Mouse (Mus musculus) limb, embryonic 13.5 days (tissue): ENCODE measurements around the gene Gm12216. TPM values are rescaled to one million over a fixed set of nuclear protein-coding genes. Genes with fewer than 3 reads are reported as not detected.

Experiments
- ATAC-seq: fragments of 200-750 bp; cut with Nextera tagmentation; 2 replicates; pipeline ENCODE4 v1.8.0; 2017; ENCODE audit warnings: low read depth, moderate number of reproducible peaks, moderate TSS enrichment; ENCODE audit not compliant: low FRiP score
- H3K27ac ChIP-seq: fragments of 300-500 bp; sonication (generic); 2 replicates; pipeline ENCODE4 v1.5.1; 2015; ENCODE audit warnings: inconsistent platforms, mild to moderate bottlenecking, moderate library complexity
- H3K27me3 ChIP-seq: fragments of 300-500 bp; sonication (generic); 2 replicates; pipeline ENCODE4 v1.6.1; 2015; ENCODE audit warnings: mild to moderate bottlenecking, inconsistent platforms
- H3K36me3 ChIP-seq: fragments of 300-500 bp; sonication (generic); 2 replicates; pipeline ENCODE4 v1.6.1; 2015; ENCODE audit warnings: inconsistent platforms, mild to moderate bottlenecking, moderate library complexity
- H3K4me1 ChIP-seq: fragments of 300-500 bp; sonication (generic); 2 replicates; pipeline ENCODE4 v1.6.1; 2015; ENCODE audit warnings: inconsistent platforms
- H3K4me2 ChIP-seq: fragments of 300-500 bp; sonication (generic); replicated peaks from 2 replicates; pipeline ENCODE4 v1.6.1; 2015; ENCODE audit warnings: inconsistent platforms, mild to moderate bottlenecking, moderate library complexity
- H3K4me3 ChIP-seq: fragments of 300-500 bp; sonication (generic); 2 replicates; pipeline ENCODE4 v1.5.1; 2015; ENCODE audit warnings: moderate library complexity, mild to moderate bottlenecking, inconsistent platforms
- H3K9ac ChIP-seq: fragments of 300-500 bp; sonication (generic); 2 replicates; pipeline ENCODE4 v1.6.1; 2015; ENCODE audit warnings: mild to moderate bottlenecking, inconsistent platforms
- H3K9me3 ChIP-seq: fragments of 300-500 bp; sonication (generic); 2 replicates; pipeline ENCODE4 v1.6.1; 2016; ENCODE audit warnings: inconsistent platforms
- WGBS: fragments of 180-500 bp; shearing (Covaris S2); methylation state at CpG from one replicate; pipeline ENCODE4 v1.1.7; 2015; 5-methylcytosine and 5-hydroxymethylcytosine counted together
- polyA plus RNA-seq: library from polyadenylated mRNA; unstranded; fragments of >200 nt; fragmentation: Nextera tagmentation; extraction: Ambion mirVana; gene quantifications from 2 replicates; pipeline ENCODE4 v1.2.1, GENCODE M21; 2015

Gene Gm12216
- polyA plus RNA-seq, 1 experiment from 2014 or later, result 0.56 TPM

GRCm38 (mm10) chr11:53771001-53771744 lies 87.9 kb downstream of the Gm12216 start:
- ATAC-seq, result no peak
- Histone ChIP-seq H3K9me3 (no peaks in the 10 kb centered on the region), H3K27me3 (peaks cover 10% of the 10 kb centered on the region), H3K36me3 (peaks cover 26% of the 10 kb centered on the region), H3K4me1 (peaks cover 15% of the 10 kb centered on the region), H3K4me2 (peak overlapping the region; percentile 77), H3K9ac (no peak overlapping the region; the same call in 1 of the 2 replicates), H3K4me3 (peak overlapping the region; percentile 79), H3K27ac (no peak overlapping the region)
- WGBS, result 78% methylated on average over 11 of the region's 11 CpGs

- Histone ChIP-seq H3K4me3 (peak overlapping the region; percentile 79), H3K4me2 (peak overlapping the region; percentile 77), H3K27ac (peak overlapping the region; percentile 77; the same call in 1 of the 2 replicates), H3K9me3 (no peaks in the 10 kb centered on the region), H3K27me3 (peaks cover 10% of the 10 kb centered on the region), H3K9ac (peak overlapping the region; percentile 78), H3K36me3 (peaks cover 18% of the 10 kb centered on the region), H3K4me1 (peaks cover 15% of the 10 kb centered on the region)
- WGBS, result under 1% methylated on average over 73 of the region's 75 CpGs
- peak; percentile 71 for ATAC-seq
Observed at GRCm38 (mm10) chr11:53770125-53770791, 88.8 kb downstream of the Gm12216 start.

- peak within 1 kb of the TSS; percentile 78 for H3K9ac ChIP-seq
- H3K4me3 ChIP-seq, result peak within 1 kb of the TSS; percentile 79
- peaks cover 14% of the 10 kb centered on the region for H3K36me3 ChIP-seq
- peaks cover 10% of the 10 kb centered on the region for H3K27me3 ChIP-seq
- H3K4me2 ChIP-seq, result peak within 1 kb of the TSS; percentile 77
- WGBS, result under 1% methylated on average over 40 of the region's 40 CpGs
- peak within 1 kb of the TSS; percentile 77; the same call in 1 of the 2 replicates for H3K27ac ChIP-seq
- peak; percentile 94 for ATAC-seq
- H3K9me3 ChIP-seq, result no peaks in the 10 kb centered on the region
- peaks cover 17% of the 10 kb centered on the region for H3K4me1 ChIP-seq
Observed at GRCm38 (mm10) chr11:53769760-53770124, 89.3 kb downstream of the Gm12216 start, which contains the start of gene Irf1. Irf1 (plus strand) TSS chr11:53770014.

GRCm38 (mm10) chr11:53769185-53769576 lies 89.9 kb downstream of the Gm12216 start:
- peaks cover 10% of the 10 kb centered on the region for H3K27me3 ChIP-seq
- no peak overlapping the region for H3K27ac ChIP-seq
- H3K4me1 ChIP-seq, result peaks cover 23% of the 10 kb centered on the region
- H3K9ac ChIP-seq, result 0 out of 2 replicates have a peak overlapping the region, but pooled peaks have one; percentile 78
- no peak for ATAC-seq
- H3K36me3 ChIP-seq, result peaks cover 8% of the 10 kb centered on the region
- H3K4me3 ChIP-seq, result peak overlapping the region; percentile 79
- 49% methylated on average over 12 of the region's 12 CpGs for WGBS
- no peaks in the 10 kb centered on the region for H3K9me3 ChIP-seq
- peak overlapping the region; percentile 77 for H3K4me2 ChIP-seq

GRCm38 (mm10) chr11:53768422-53769184 lies 90.5 kb downstream of the Gm12216 start:
- Histone ChIP-seq H3K27ac (no peak overlapping the region), H3K9me3 (no peaks in the 10 kb centered on the region), H3K4me3 (no peak overlapping the region), H3K4me1 (peaks cover 28% of the 10 kb centered on the region), H3K9ac (no peak overlapping the region), H3K36me3 (peaks cover 2% of the 10 kb centered on the region; the same call in 1 of the 2 replicates), H3K27me3 (peaks cover 10% of the 10 kb centered on the region), H3K4me2 (no peak overlapping the region)
- 68% methylated on average over 13 of the region's 13 CpGs for WGBS
- ATAC-seq, result no peak

GRCm38 (mm10) chr11:53764581-53764980 lies 94.5 kb downstream of the Gm12216 start:
- ATAC-seq, result no peak
- peaks cover 24% of the 10 kb centered on the region for H3K27me3 ChIP-seq
- peaks cover 57% of the 10 kb centered on the region for H3K4me1 ChIP-seq
- no peak overlapping the region for H3K4me2 ChIP-seq
- H3K9me3 ChIP-seq, result no peaks in the 10 kb centered on the region
- 0 out of 2 replicates have a peak overlapping the region, but pooled peaks have one; percentile 19 for H3K9ac ChIP-seq
- WGBS, result 53% methylated on average over 5 of the region's 5 CpGs
- no peak overlapping the region for H3K4me3 ChIP-seq
- peak overlapping the region; percentile 89; the same call in 1 of the 2 replicates for H3K27ac ChIP-seq
- H3K36me3 ChIP-seq, result no peaks in the 10 kb centered on the region

- WGBS, result 1% methylated on average over 33 of the region's 33 CpGs
- H3K9ac ChIP-seq, result peak overlapping the region; percentile 58
- H3K36me3 ChIP-seq, result no peaks in the 10 kb centered on the region
- peak overlapping the region; percentile 89 for H3K27ac ChIP-seq
- ATAC-seq, result peak; percentile 84
- no peaks in the 10 kb centered on the region for H3K9me3 ChIP-seq
- H3K27me3 ChIP-seq, result peaks cover 18% of the 10 kb centered on the region; the same call in 1 of the 2 replicates
- peak overlapping the region; percentile 75 for H3K4me2 ChIP-seq
- H3K4me1 ChIP-seq, result peaks cover 62% of the 10 kb centered on the region
- H3K4me3 ChIP-seq, result peak overlapping the region; percentile 38
Observed at GRCm38 (mm10) chr11:53763496-53764140, 95.4 kb downstream of the Gm12216 start.

GRCm38 (mm10) chr11:53762827-53763495 lies 96.1 kb downstream of the Gm12216 start:
- H3K27me3 ChIP-seq, result peaks cover 14% of the 10 kb centered on the region; the same call in 1 of the 2 replicates
- peak overlapping the region; percentile 38 for H3K4me3 ChIP-seq
- H3K4me1 ChIP-seq, result peaks cover 62% of the 10 kb centered on the region
- no peak; the same call in 1 of the 2 replicates for ATAC-seq
- peak overlapping the region; percentile 75 for H3K4me2 ChIP-seq
- no peaks in the 10 kb centered on the region for H3K9me3 ChIP-seq
- H3K36me3 ChIP-seq, result no peaks in the 10 kb centered on the region
- H3K27ac ChIP-seq, result peak overlapping the region; percentile 89
- H3K9ac ChIP-seq, result peak overlapping the region; percentile 58
- WGBS, result 7% methylated on average over 23 of the region's 23 CpGs

GRCm38 (mm10) chr11:53762426-53762825 lies 96.6 kb downstream of the Gm12216 start:
- no peak for ATAC-seq
- Histone ChIP-seq H3K27me3 (peaks cover 14% of the 10 kb centered on the region; the same call in 1 of the 2 replicates), H3K4me1 (peaks cover 62% of the 10 kb centered on the region), H3K9ac (peak overlapping the region; percentile 58; the same call in 1 of the 2 replicates), H3K9me3 (no peaks in the 10 kb centered on the region), H3K27ac (0 out of 2 replicates have a peak overlapping the region, but pooled peaks have one; percentile 44), H3K36me3 (no peaks in the 10 kb centered on the region), H3K4me2 (peak overlapping the region; percentile 75), H3K4me3 (peak overlapping the region; percentile 38)
- 47% methylated on average over 2 of the region's 2 CpGs for WGBS

GRCm38 (mm10) chr11:53761822-53762221 lies 97.2 kb downstream of the Gm12216 start:
- no peak overlapping the region; the same call in 1 of the 2 replicates for H3K27ac ChIP-seq
- H3K4me3 ChIP-seq, result no peak overlapping the region
- H3K4me1 ChIP-seq, result peaks cover 62% of the 10 kb centered on the region
- ATAC-seq, result no peak
- H3K4me2 ChIP-seq, result peak overlapping the region; percentile 75; the same call in 1 of the 2 replicates
- no peaks in the 10 kb centered on the region for H3K9me3 ChIP-seq
- H3K36me3 ChIP-seq, result no peaks in the 10 kb centered on the region
- 46% methylated on average over 2 of the region's 2 CpGs for WGBS
- H3K9ac ChIP-seq, result no peak overlapping the region
- H3K27me3 ChIP-seq, result peaks cover 14% of the 10 kb centered on the region; the same call in 1 of the 2 replicates
